ENCODE assay signal across 24 mouse cellular contexts in genomic region chrX:143580458-143580959, GRCm38 (mm10).
A peak's percentile ranks its signal among the peaks of the same experiment; 100 is the strongest.
DNase-seq lines count a peak whose midpoint lies in the region; ATAC-seq lines count a peak whose summit lies in the region.
"Had no signal": no experiment of that assay in that cellular context is flagged by ENCODE, and none has a peak within 500 bp of the region (broad histone marks: within the 10 kb centered on the region; RNA-seq: fewer than 3 reads in every experiment).

No protein-coding gene starts in this region.

- no peaks in the 10 kb centered on the region for H3K4me1 ChIP-seq in forebrain, embryonic 14.5 days (ENCODE audit: control insufficient read depth, insufficient read depth, low read length)
- no peaks in the 10 kb centered on the region for H3K4me1 ChIP-seq in forebrain, embryonic 10.5 days
- peaks cover 16% of the 10 kb centered on the region; the same call in 1 of the 2 replicates for H3K4me1 ChIP-seq in forebrain, embryonic 15.5 days
- H3K4me1 ChIP-seq: heart, embryonic 10.5 days; heart, embryonic 13.5 days; hindbrain, embryonic 12.5 days; intestine, embryonic 15.5 days had no signal

- no peaks in the 10 kb centered on the region for H3K36me3 ChIP-seq in forebrain, embryonic 14.5 days (ENCODE audit: control insufficient read depth, insufficient read depth, low read length)
- H3K36me3 ChIP-seq in forebrain, embryonic 10.5 days (replicated peaks), result no peaks in the 10 kb centered on the region
- H3K36me3 ChIP-seq in forebrain, embryonic 15.5 days, result no peaks in the 10 kb centered on the region
- H3K36me3 ChIP-seq: heart, embryonic 10.5 days; heart, embryonic 13.5 days; hindbrain, embryonic 12.5 days; intestine, embryonic 15.5 days had no signal

- H3K9ac ChIP-seq in forebrain, embryonic 14.5 days (ENCODE audit: low read length), result no peak overlapping the region
- no peak overlapping the region for H3K9ac ChIP-seq in forebrain, embryonic 15.5 days (replicated peaks)
- H3K9ac ChIP-seq: heart, embryonic 13.5 days; hindbrain, embryonic 12.5 days; intestine, embryonic 15.5 days had no signal

- no peak overlapping the region for H3K4me2 ChIP-seq in forebrain, embryonic 14.5 days (ENCODE audit: low read length)
- H3K4me2 ChIP-seq in forebrain, embryonic 15.5 days (replicated peaks), result no peak overlapping the region
- H3K4me2 ChIP-seq: heart, embryonic 13.5 days; hindbrain, embryonic 12.5 days; intestine, embryonic 15.5 days had no signal

- H3K27me3 ChIP-seq in forebrain, embryonic 14.5 days (replicated peaks; ENCODE audit: control insufficient read depth, insufficient read depth, low read length), result no peaks in the 10 kb centered on the region
- H3K27me3 ChIP-seq in forebrain, embryonic 10.5 days (ENCODE audit: poor library complexity, severe bottlenecking), result peaks cover 87% of the 10 kb centered on the region
- H3K27me3 ChIP-seq in forebrain, embryonic 15.5 days, result no peaks in the 10 kb centered on the region; the same call in 1 of the 2 replicates
- H3K27me3 ChIP-seq: heart, embryonic 13.5 days; intestine, embryonic 15.5 days had no signal

- H3K4me3 ChIP-seq in forebrain, embryonic 14.5 days (ENCODE audit: low read depth, low read length), result no peak overlapping the region
- no peak overlapping the region for H3K4me3 ChIP-seq in forebrain, embryonic 10.5 days
- H3K4me3 ChIP-seq in forebrain, embryonic 15.5 days, result no peak overlapping the region
- H3K4me3 ChIP-seq: heart, embryonic 10.5 days; heart, embryonic 13.5 days; hindbrain, embryonic 12.5 days; intestine, embryonic 15.5 days had no signal

- 0 out of 2 replicates have a peak overlapping the region, but pooled peaks have one; percentile 5 for H3K27ac ChIP-seq in forebrain, embryonic 14.5 days (ENCODE audit: low read depth, low read length)
- no peak overlapping the region for H3K27ac ChIP-seq in forebrain, embryonic 10.5 days
- peak overlapping the region; percentile 19; the same call in 1 of the 2 replicates for H3K27ac ChIP-seq in forebrain, embryonic 15.5 days (replicated peaks)
- H3K27ac ChIP-seq: heart, embryonic 10.5 days; heart, embryonic 13.5 days; hindbrain, embryonic 12.5 days; intestine, embryonic 15.5 days had no signal

- ATAC-seq in forebrain, embryonic 14.5 days, result peak; percentile 79
- ATAC-seq in forebrain, embryonic 15.5 days (replicated peaks), result peak; percentile 55
- ATAC-seq: CD4-positive, CD25-positive, alpha-beta regulatory T cell, adult 4 months; hindbrain, embryonic 16.5 days; intestine, embryonic 15.5 days; Patski had no signal

- 32% methylated on average over 2 of the region's 2 CpGs for WGBS in forebrain, embryonic 14.5 days
- 71% methylated on average over 2 of the region's 2 CpGs for WGBS in forebrain, embryonic 10.5 days
- 39% methylated on average over 2 of the region's 2 CpGs for WGBS in forebrain, embryonic 15.5 days

- peak; percentile 60 for DNase-seq in forebrain, embryonic 14.5 days (ENCODE audit: low spot score)
- no peak for DNase-seq in forebrain, embryonic 10.5 days (ENCODE audit: extremely low spot score, low spot score)
- peak; percentile 33 for DNase-seq in Muller cell, postnatal 12 days (ENCODE audit: inconsistent ontology term)
- DNase-seq in NIH3T3 (ENCODE audit: low read depth), result peak; percentile 43
- no peak for DNase-seq in layer of hippocampus, adult 11-12 months (ENCODE audit: low spot score)
- DNase-seq in kidney, postnatal 14 days, result no peak
- DNase-seq: adrenal gland, adult 2 months; adrenal gland, postnatal 14 days; cerebellum, adult 11-12 months; cerebellum, adult 8-10 months; cerebellum, postnatal 14 days; gastrocnemius, postnatal 25 days; heart, adult 18-20 months; heart, postnatal 14 days; kidney, adult 18-20 months; kidney, adult 9 months had no signal

- H3K9me3 ChIP-seq in forebrain, embryonic 14.5 days (replicated peaks; ENCODE audit: control insufficient read depth, low read length), result no peaks in the 10 kb centered on the region
- H3K9me3 ChIP-seq in forebrain, embryonic 10.5 days, result no peaks in the 10 kb centered on the region
- H3K9me3 ChIP-seq in forebrain, embryonic 15.5 days, result no peaks in the 10 kb centered on the region
- H3K9me3 ChIP-seq: heart, embryonic 10.5 days; heart, embryonic 13.5 days; hindbrain, embryonic 12.5 days; intestine, embryonic 15.5 days had no signal

Comparison
In these comparisons a context has a peak if more than half of its experiments do, and no peak if none do; other contexts are left out.
1. DNase-seq: peak in forebrain, embryonic 14.5 days (single experiment), Muller cell, postnatal 12 days (single experiment) and NIH3T3 (single experiment); none in forebrain, embryonic 10.5 days (single experiment), layer of hippocampus, adult 11-12 months (single experiment) and kidney, postnatal 14 days (single experiment).